Mouse (Mus musculus): ENCODE results near the gene Ror1.

GRCm38 (mm10) chr4:100253401-100253800 is 157.8 kb downstream of the Ror1 start:
- TF ChIP-seq CTCF (IDR thresholded peaks at IDR 0.05; ENCODE audit: low read depth) (no peak), EP300 (IDR thresholded peaks at IDR 0.05; ENCODE audit: low read depth) (no peak)
